Mouse (Mus musculus) intestine, embryonic 16.5 days (tissue): Measurements from ENCODE around the gene Sept1. TPM values are rescaled to one million over a fixed set of nuclear protein-coding genes. Genes with fewer than 3 reads are reported as not detected.

Experiments used
- ATAC-seq: fragments of 200-750 bp; cut with Nextera tagmentation; 2 replicates; pipeline ENCODE4 v1.8.0; 2017; ENCODE audit warnings: moderate TSS enrichment, moderate library complexity
- H3K27ac ChIP-seq: fragments of 300-500 bp; sonication (generic); 2 replicates; pipeline ENCODE4 v1.5.1; 2014; ENCODE audit warnings: mild to moderate bottlenecking, low read length
- H3K27me3 ChIP-seq: fragments of 300-500 bp; sonication (generic); replicated peaks from 2 replicates; pipeline ENCODE4 v1.6.1; 2014; ENCODE audit warnings: low read length, control low read depth, mixed read lengths; ENCODE audit not compliant: control insufficient read depth, insufficient read depth
- H3K36me3 ChIP-seq: fragments of 300-500 bp; sonication (generic); 2 replicates; pipeline ENCODE4 v1.6.1; 2014; ENCODE audit warnings: low read length, control low read depth; ENCODE audit not compliant: control insufficient read depth, insufficient read depth
- H3K4me1 ChIP-seq: fragments of 300-500 bp; sonication (generic); 2 replicates; pipeline ENCODE4 v1.6.1; 2014; ENCODE audit warnings: low read length, control low read depth, mixed read lengths; ENCODE audit not compliant: control insufficient read depth, insufficient read depth
- H3K4me2 ChIP-seq: fragments of 300-500 bp; sonication (generic); 2 replicates; pipeline ENCODE4 v1.6.1; 2014; ENCODE audit warnings: low read depth, low read length, control low read depth
- H3K4me3 ChIP-seq: fragments of 300-500 bp; sonication (generic); 2 replicates; pipeline ENCODE4 v1.5.1; 2014; ENCODE audit warnings: mild to moderate bottlenecking, low read length
- H3K9ac ChIP-seq: fragments of 300-500 bp; sonication (generic); 2 replicates; pipeline ENCODE4 v1.6.1; 2014; ENCODE audit warnings: low read depth, low read length
- H3K9me3 ChIP-seq: fragments of 300-500 bp; sonication (generic); 2 replicates; pipeline ENCODE4 v1.6.1; 2016; ENCODE audit warnings: low read length, control low read depth; ENCODE audit not compliant: control insufficient read depth
- WGBS: fragments of 180-500 bp; shearing (Covaris S2); extraction: QIAGEN DNeasy Blood & Tissue Kit; methylation state at CpG from one replicate; pipeline ENCODE4 v1.1.7; 2014; 5-methylcytosine and 5-hydroxymethylcytosine counted together
- polyA plus RNA-seq: library from polyadenylated mRNA; unstranded; fragments of >200 nt; fragmentation: Nextera tagmentation; extraction: Ambion mirVana; gene quantifications from 2 replicates; pipeline ENCODE4 v1.2.1, GENCODE M21; 2015

Gene Sept1
- polyA plus RNA-seq = 15.4 and 16.3 TPM in 2 replicates

GRCm38 (mm10) chr7:127232622-127233367 lies at the start of gene Sept1, which contains the start of gene Zfp553:
Gene Sept1, minus strand, starts transcription at chr7:127233130.
Gene Zfp553, plus strand, starts transcription at chr7:127233061.
- Histone ChIP-seq H3K4me2 (peak within 1 kb of the TSS; percentile 70), H3K4me3 (peak within 1 kb of the TSS; percentile 97), H3K36me3 (peaks cover 26% of the 10 kb centered on the region), H3K9me3 (no peaks in the 10 kb centered on the region), H3K9ac (peak within 1 kb of the TSS; percentile 97), H3K4me1 (peaks cover 22% of the 10 kb centered on the region), H3K27me3 (no peaks in the 10 kb centered on the region), H3K27ac (peak within 1 kb of the TSS; percentile 98)
- ATAC-seq = peak; percentile 95
- WGBS = under 1% methylated on average over 64 of the region's 64 CpGs

GRCm38 (mm10) chr7:127282190-127282589 lies 49.3 kb upstream of the Sept1 start:
- H3K4me2 ChIP-seq = no peak overlapping the region
- no peak for ATAC-seq
- H3K27ac ChIP-seq = no peak overlapping the region
- no peaks in the 10 kb centered on the region for H3K36me3 ChIP-seq
- peaks cover 19% of the 10 kb centered on the region for H3K4me1 ChIP-seq
- H3K9ac ChIP-seq = no peak overlapping the region
- H3K9me3 ChIP-seq = no peaks in the 10 kb centered on the region
- WGBS = 75% methylated on average over 2 of the region's 2 CpGs
- H3K4me3 ChIP-seq = no peak overlapping the region
- H3K27me3 ChIP-seq = no peaks in the 10 kb centered on the region

- ATAC-seq = no peak
- H3K9ac ChIP-seq = no peak overlapping the region
- H3K27me3 ChIP-seq = no peaks in the 10 kb centered on the region
- H3K36me3 ChIP-seq = no peaks in the 10 kb centered on the region
- no peak overlapping the region for H3K4me3 ChIP-seq
- no peaks in the 10 kb centered on the region for H3K9me3 ChIP-seq
- 55% methylated on average over 4 of the region's 4 CpGs for WGBS
- no peak overlapping the region for H3K4me2 ChIP-seq
- peaks cover 24% of the 10 kb centered on the region for H3K4me1 ChIP-seq
- no peak overlapping the region for H3K27ac ChIP-seq
These were observed 48.2 kb upstream of the Sept1 start for GRCm38 (mm10) chr7:127281114-127281513.

DNA sequence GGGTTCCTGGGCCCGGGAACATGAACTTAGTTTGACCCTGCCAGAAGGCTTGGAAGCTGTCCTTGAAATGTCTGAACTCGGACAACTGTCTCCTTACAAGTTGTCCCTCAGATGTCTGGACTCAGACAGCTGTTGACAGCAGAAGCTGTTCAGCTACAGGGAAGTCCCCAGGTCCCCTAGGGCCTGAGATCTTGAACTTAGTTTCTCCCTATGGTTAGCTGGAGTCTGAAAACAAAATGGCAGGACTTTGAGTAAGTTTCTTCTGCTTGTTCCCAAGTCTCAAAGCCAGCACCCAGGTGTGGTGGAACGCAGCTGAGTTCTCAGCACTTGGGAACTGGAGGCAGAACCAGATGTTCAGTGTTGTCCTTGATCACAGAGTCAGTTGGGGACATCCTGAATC lies 47.2 kb upstream of the Sept1 start:
- Histone ChIP-seq H3K4me2 (no peak overlapping the region), H3K27ac (no peak overlapping the region), H3K4me3 (no peak overlapping the region), H3K4me1 (peaks cover 24% of the 10 kb centered on the region), H3K9me3 (no peaks in the 10 kb centered on the region), H3K9ac (no peak overlapping the region), H3K27me3 (no peaks in the 10 kb centered on the region), H3K36me3 (no peaks in the 10 kb centered on the region)
- no peak for ATAC-seq
- WGBS = 59% methylated on average over 3 of the region's 3 CpGs

DNA sequence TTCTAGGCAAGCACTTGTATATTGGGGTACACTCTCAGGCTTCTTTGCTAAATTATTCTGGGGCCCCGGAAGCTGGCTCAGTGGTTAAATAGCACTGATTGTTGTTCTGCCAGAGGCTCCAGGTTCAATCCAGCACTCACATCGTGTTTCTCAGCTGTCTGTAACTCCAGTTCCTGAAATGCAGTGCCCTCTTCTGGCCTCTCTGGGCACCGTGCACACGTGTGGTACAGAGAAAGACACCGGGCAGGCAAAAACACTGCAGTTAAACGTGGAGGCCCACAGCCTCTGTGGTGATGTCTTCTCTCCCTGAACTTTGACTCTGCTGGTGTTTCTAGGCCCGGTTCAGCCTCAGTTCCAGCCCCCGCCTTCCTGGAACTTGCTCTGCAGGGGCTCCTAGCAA lies 45.4 kb upstream of the Sept1 start:
- no peak overlapping the region for H3K4me3 ChIP-seq
- H3K27me3 ChIP-seq = no peaks in the 10 kb centered on the region
- H3K9me3 ChIP-seq = no peaks in the 10 kb centered on the region
- 0 out of 2 replicates have a peak overlapping the region, but pooled peaks have one; percentile 0 for H3K27ac ChIP-seq
- peak overlapping the region; percentile 54 for H3K9ac ChIP-seq
- H3K36me3 ChIP-seq = no peaks in the 10 kb centered on the region
- H3K4me2 ChIP-seq = no peak overlapping the region
- ATAC-seq = peak; percentile 26
- peaks cover 28% of the 10 kb centered on the region for H3K4me1 ChIP-seq
- WGBS = 24% methylated on average over 8 of the region's 8 CpGs

GRCm38 (mm10) chr7:127276519-127276961 lies 43.6 kb upstream of the Sept1 start:
- Histone ChIP-seq H3K27ac (peak overlapping the region; percentile 82), H3K36me3 (peaks cover 4% of the 10 kb centered on the region; the same call in 1 of the 2 replicates), H3K4me3 (no peak overlapping the region), H3K27me3 (no peaks in the 10 kb centered on the region), H3K4me2 (peak overlapping the region; percentile 22; the same call in 1 of the 2 replicates), H3K9me3 (0 out of 2 replicates have a peak, but pooled peaks cover 4% of the 10 kb centered on the region), H3K4me1 (peaks cover 36% of the 10 kb centered on the region), H3K9ac (0 out of 2 replicates have a peak overlapping the region, but pooled peaks have one; percentile 24)
- peak; percentile 76 for ATAC-seq
- 38% methylated on average over 5 of the region's 5 CpGs for WGBS

DNA sequence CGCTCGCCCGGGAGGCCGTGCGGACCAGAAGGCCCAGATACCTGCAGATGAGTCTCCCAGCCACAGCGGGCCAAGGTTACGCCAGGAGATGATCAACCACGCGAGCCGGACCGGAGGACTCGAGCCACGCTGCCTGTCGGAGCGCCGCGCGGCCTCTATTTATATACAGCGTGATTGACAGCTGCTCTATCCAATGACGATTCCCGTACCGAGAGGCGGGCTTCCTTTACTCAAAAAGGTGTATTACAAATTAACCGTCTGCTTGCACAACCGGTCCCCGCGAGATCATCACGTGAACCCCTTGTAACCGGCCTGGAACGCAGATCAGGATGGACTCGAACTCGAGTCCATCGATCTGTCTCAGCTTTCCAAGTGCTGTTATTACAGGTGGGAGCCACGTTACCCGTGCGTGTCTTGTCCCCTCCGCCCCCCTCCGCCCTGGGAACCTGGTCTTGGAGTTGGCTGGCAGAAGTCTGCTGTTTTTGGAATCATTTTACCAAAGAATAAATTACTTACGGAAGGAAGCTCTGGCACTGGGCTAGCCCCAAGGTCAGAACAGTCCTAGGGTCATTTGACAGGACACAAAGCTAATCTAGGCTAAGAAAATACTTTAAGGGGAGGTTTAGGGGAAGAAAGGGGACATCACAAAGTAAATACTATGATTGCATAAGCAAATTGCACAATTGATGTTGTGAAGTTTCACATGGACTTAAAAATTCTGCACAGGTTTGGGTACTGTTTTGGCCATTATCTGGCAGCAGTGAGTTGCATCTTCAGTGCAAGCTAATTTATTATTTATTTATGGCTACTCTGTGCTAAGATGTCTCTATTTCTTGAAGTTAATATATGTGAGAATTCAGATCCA lies 41.2 kb upstream of the Sept1 start, which contains the start of gene Sephs2:
Gene Sephs2, minus strand, starts transcription at position 131 of the 865 bp plus-strand sequence.
- Histone ChIP-seq H3K9me3 (0 out of 2 replicates have a peak, but pooled peaks cover 4% of the 10 kb centered on the region), H3K36me3 (peaks cover 13% of the 10 kb centered on the region), H3K4me2 (peak within 1 kb of the TSS; percentile 81), H3K9ac (peak within 1 kb of the TSS; percentile 99), H3K4me3 (peak within 1 kb of the TSS; percentile 64), H3K4me1 (peaks cover 35% of the 10 kb centered on the region), H3K27ac (peak within 1 kb of the TSS; percentile 94), H3K27me3 (no peaks in the 10 kb centered on the region)
- 2% methylated on average over 39 of the region's 39 CpGs for WGBS
- ATAC-seq = peak; percentile 79

DNA sequence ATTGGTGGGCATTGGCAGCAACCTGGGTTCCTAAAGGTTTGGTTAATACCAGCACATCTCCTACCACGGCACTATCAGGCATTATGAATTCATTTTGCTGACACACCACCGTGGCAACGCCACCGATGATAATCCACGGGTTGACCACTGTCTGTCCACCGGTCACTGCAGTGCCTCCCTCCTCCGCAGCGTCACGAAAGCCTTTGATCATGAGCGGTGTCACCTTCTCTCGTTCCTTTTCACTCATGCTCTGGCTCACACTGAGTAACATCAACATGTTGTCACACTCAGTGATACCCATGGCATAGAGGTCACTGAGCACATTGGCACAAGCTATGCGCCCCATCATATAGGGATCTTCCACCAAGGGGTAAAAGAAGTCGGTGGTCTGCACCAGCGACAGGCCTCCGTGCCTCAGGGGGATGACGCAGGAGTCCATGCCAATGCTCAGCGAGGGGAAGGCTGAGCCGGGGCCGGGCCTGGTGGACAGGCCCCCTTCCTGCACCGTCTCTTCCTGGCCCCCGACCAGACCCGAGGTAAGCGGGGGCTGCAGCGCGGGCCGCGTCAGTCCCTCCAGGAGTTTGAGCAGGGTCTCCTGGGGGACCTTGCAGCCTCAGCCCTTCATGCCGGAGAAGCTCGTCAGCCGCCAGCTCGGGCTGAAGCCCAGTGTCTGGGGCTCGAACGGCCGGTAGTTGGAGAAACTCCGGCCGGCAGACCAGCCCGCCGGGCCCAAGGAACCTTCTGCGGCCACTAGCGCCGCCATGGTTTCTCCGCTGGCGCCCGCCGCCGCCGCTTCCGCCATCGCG lies 40.4 kb upstream of the Sept1 start:
- peaks cover 9% of the 10 kb centered on the region for H3K9me3 ChIP-seq
- H3K27ac ChIP-seq = peak overlapping the region; percentile 94
- H3K4me1 ChIP-seq = peaks cover 29% of the 10 kb centered on the region
- no peaks in the 10 kb centered on the region for H3K27me3 ChIP-seq
- peaks cover 20% of the 10 kb centered on the region for H3K36me3 ChIP-seq
- peak; percentile 40 for ATAC-seq
- 14% methylated on average over 50 of the region's 50 CpGs for WGBS
- peak overlapping the region; percentile 64 for H3K4me3 ChIP-seq
- peak overlapping the region; percentile 81 for H3K4me2 ChIP-seq
- peak overlapping the region; percentile 99 for H3K9ac ChIP-seq
